Mouse (Mus musculus) bone marrow, adult 2 months (tissue): Measurements from ENCODE around the gene Nvl. TPM values are rescaled to one million over a fixed set of nuclear protein-coding genes. Genes with fewer than 3 reads are reported as not detected.

Experiments
- H3K27ac ChIP-seq: fragments of 200-500 bp; 2 replicates; pipeline ENCODE4 v1.5.1; 2012; ENCODE audit warnings: low read depth, mild to moderate bottlenecking, control low read depth, inconsistent platforms, low read length; ENCODE audit not compliant: control insufficient read depth, poor library complexity, insufficient read depth
- H3K4me1 ChIP-seq: fragments of 200-500 bp; 2 replicates; pipeline ENCODE4 v1.6.1; 2011; ENCODE audit warnings: low read length; ENCODE audit not compliant: control insufficient read depth, insufficient read depth
- H3K4me3 ChIP-seq: fragments of 200-500 bp; replicated peaks from 2 replicates; pipeline ENCODE3; 2011; ENCODE audit warnings: mild to moderate bottlenecking, low read depth, low read length, control low read depth; ENCODE audit not compliant: control insufficient read depth
- CTCF ChIP-seq: fragments of 200-500 bp; IDR thresholded peaks from 2 replicates; pipeline ENCODE4 v1.5.1; 2011; ENCODE audit warnings: low read length, control low read depth; ENCODE audit not compliant: control insufficient read depth, insufficient read depth
- POLR2A ChIP-seq: fragments of 200-500 bp; IDR thresholded peaks from 2 replicates; pipeline ENCODE4 v1.6.1; 2011; ENCODE audit warnings: low read depth, mild to moderate bottlenecking, control low read depth, low read length, borderline replicate concordance; ENCODE audit not compliant: control insufficient read depth
- WGBS: fragments of 180-500 bp; shearing (Covaris S2); methylation state at CpG from one replicate; pipeline ENCODE4 v1.1.7; 2018; 5-methylcytosine and 5-hydroxymethylcytosine counted together
- polyA plus RNA-seq: library from polyadenylated mRNA; stranded (reverse); fragments of >200 nt; gene quantifications from 2 replicates; pipeline ENCODE4 v1.2.4, GENCODE M21; 2011; ENCODE audit warnings: low replicate concordance; ENCODE audit not compliant: missing spikeins, insufficient read depth, insufficient read length

Nvl gene
- polyA plus RNA-seq, 1 experiment, result 18.1 TPM

DNA sequence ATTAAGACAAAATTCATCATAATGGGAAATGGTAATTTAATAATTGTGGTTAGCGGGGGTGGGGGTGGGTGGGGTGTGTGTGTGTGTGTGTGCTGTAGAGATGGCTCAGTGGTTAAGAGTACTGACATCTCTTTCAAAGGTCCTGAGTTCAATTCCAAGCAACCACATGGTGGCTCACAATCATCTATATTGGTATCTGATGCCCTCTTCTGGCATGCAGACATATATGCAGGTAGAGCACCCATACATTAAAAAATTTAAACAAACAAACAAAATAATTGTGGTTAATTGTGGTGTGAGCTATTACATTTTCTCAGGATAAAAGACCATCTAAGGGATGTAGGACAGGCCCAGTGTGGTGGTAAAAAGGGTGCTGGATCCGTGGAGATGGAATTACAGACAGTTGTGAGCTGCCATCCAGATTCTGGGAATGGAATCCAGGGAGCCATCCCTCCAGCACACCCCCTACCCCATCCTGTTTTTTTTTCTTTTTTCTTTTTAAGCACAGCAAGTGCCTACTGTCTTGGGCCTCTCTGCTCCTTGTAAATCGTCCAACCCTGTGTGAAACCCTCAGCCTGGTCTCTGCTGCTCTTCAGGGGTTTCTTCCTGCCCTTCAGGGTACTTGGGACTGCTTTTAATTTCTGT lies 5.5 kb upstream of the Nvl start:
- TF ChIP-seq CTCF, result no peak
- no peak for TF ChIP-seq POLR2A
- no peak overlapping the region for H3K4me3 ChIP-seq
- no peaks in the 10 kb centered on the region; the same call in 1 of the 2 replicates for H3K4me1 ChIP-seq
- WGBS, result 82% methylated on average over 3 of the region's 3 CpGs
- H3K27ac ChIP-seq, result no peak overlapping the region

DNA sequence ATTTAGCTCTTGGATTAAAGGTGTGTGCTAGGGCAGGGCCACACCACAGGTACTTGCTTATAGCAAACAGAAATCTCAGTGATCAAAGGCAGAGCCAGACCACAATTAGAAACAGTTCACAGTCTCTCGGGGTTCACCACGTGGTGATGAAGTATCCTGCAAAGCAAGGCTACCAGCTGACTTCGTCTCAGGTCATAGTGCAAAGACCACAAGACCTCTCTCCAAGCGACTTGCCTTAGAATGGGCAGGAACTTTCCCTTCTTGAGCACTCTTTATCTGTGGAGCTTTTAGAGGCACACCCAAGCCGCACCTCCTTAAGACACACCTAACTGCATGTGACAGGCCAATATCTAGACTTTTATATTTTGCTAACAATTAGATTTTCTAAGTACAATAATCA lies 4.5 kb upstream of the Nvl start:
- H3K4me1 ChIP-seq, result no peaks in the 10 kb centered on the region; the same call in 1 of the 2 replicates
- no peak overlapping the region for H3K27ac ChIP-seq
- H3K4me3 ChIP-seq, result no peak overlapping the region
- no peak for TF ChIP-seq POLR2A
- no peak for TF ChIP-seq CTCF
- WGBS, result 50% methylated on average over 5 of the region's 5 CpGs

DNA sequence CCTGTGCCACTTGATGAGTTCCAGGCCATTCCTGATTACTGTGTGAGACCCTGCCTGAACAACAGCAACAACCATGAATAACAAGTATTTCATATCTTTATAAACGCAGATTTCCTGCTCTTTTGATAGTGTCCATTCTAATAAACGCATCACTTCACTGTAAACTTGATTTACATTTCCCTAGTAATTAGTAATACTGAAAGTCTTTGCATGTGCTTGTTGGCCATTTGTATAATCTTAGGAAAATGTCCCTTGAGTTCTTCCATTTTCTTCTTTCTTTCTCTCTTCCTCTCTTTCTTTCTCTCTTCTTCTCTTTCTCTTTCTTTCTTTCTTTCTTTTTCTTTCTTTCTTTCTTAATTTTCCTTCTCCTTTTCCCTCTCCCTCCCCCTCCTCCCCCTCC lies 2.2 kb upstream of the Nvl start:
- Histone ChIP-seq H3K4me1 (no peaks in the 10 kb centered on the region; the same call in 1 of the 2 replicates), H3K27ac (no peak overlapping the region), H3K4me3 (no peak overlapping the region)
- no peak for TF ChIP-seq POLR2A
- TF ChIP-seq CTCF, result no peak
- WGBS, result 53% methylated on average over 2 of the region's 2 CpGs

DNA sequence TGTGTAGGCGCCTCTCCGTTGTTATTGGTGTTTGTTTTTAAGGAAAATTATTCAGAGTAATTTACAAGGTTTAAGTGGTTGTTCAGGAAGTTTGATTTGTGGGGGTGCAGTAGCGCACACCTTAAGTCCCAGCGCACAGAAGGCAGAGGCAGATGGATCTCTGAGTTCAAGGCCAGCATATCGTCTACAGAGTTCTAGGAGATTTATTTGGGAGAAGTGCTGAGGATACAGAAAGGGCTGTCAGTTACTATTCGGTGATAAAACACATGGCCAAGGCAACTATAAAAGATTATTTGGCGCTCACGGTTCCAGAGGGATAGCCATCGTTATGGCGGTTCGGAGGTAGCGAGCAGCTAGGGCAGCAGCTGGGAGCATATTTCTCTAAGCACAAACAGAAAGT lies 962 bp upstream of the Nvl start:
- WGBS, result 5% methylated on average over 12 of the region's 12 CpGs
- Histone ChIP-seq H3K27ac (no peak overlapping the region), H3K4me3 (peak overlapping the region; percentile 70), H3K4me1 (no peaks in the 10 kb centered on the region; the same call in 1 of the 2 replicates)
- TF ChIP-seq CTCF (no peak), POLR2A (no peak)

DNA sequence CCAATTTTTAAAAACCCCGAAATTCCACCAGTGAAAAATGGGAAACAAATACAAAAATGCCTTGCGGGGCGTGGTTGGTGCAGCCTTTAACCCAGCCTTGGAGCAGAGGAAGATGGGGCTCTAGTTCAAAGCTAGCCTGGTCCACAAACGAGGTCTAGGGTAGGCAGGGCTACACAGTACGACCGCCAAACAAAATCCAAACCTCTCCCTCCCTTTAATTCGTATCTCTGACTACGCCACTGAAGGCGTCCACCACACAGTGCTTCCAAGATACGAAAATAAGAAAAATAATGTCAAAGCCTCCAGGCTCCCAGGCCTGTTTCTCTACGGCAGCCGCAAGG lies 425 bp downstream of the Nvl start:
- under 1% methylated on average over 12 of the region's 12 CpGs for WGBS
- no peak for TF ChIP-seq CTCF
- no peak for TF ChIP-seq POLR2A
- Histone ChIP-seq H3K4me1 (no peaks in the 10 kb centered on the region; the same call in 1 of the 2 replicates), H3K4me3 (peak overlapping the region; percentile 82), H3K27ac (peak overlapping the region; percentile 93)

DNA sequence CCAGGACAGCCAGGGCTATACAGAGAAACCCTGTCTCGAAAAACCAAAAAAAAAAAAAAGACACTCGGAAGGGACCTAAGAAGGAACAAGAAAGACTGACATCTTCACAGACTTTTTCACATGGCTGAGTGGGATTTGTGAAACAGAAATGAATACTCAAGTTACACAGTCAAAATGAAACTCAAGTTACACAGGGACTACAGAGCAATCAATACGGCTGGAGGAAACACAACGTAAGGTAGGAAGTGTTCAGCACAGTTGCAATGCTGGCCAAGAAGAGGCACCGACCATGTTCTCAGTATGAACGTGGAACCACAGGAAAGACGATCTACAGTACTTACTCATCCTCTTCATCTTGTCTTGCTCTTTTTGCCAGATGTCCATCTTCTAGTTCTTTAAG lies 5.3 kb downstream of the Nvl start:
- H3K27ac ChIP-seq, result no peak overlapping the region
- TF ChIP-seq POLR2A, result no peak
- TF ChIP-seq CTCF, result no peak
- no peaks in the 10 kb centered on the region for H3K4me1 ChIP-seq
- 83% methylated on average over 7 of the region's 7 CpGs for WGBS
- H3K4me3 ChIP-seq, result no peak overlapping the region

DNA sequence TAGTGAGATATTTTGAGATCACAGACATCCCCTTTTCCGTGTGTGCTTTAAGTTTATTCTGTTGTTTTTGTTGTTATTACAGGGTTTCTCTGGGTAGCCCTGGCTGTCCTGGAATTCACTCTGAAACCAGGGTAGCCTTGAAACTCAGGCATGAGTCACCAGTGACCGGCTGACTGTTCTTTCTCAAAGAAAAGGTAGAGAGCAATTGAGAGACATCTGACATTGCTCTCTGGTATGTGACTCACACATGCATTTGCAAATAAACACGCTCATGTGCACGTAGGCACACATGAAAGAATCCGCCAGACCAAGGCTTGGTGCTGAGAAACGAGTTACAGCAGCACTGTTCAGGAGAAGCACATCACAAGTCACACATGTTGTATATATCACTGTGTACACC lies 12.1 kb downstream of the Nvl start:
- WGBS, result 87% methylated on average over 6 of the region's 6 CpGs
- TF ChIP-seq POLR2A, result no peak
- TF ChIP-seq CTCF, result no peak
- Histone ChIP-seq H3K4me3 (no peak overlapping the region), H3K4me1 (no peaks in the 10 kb centered on the region), H3K27ac (no peak overlapping the region)

- Histone ChIP-seq H3K27ac (no peak overlapping the region), H3K4me3 (no peak overlapping the region), H3K4me1 (no peaks in the 10 kb centered on the region)
- TF ChIP-seq CTCF (no peak), POLR2A (no peak)
- 79% methylated on average over 9 of the region's 9 CpGs for WGBS
These were observed 17.2 kb downstream of the Nvl start for GRCm38 (mm10) chr1:181126766-181127165.

GRCm38 (mm10) chr1:181125916-181126315 lies 18.1 kb downstream of the Nvl start:
- no peak overlapping the region for H3K4me3 ChIP-seq
- TF ChIP-seq POLR2A, result no peak
- TF ChIP-seq CTCF, result no peak
- WGBS, result 95% methylated on average over 3 of the region's 3 CpGs
- no peak overlapping the region for H3K27ac ChIP-seq
- H3K4me1 ChIP-seq, result no peaks in the 10 kb centered on the region
